Mouse (Mus musculus): ENCODE measurements around the gene Mospd3. TPM values are rescaled to one million over a fixed set of nuclear protein-coding genes. Genes with fewer than 3 reads are reported as not detected.

The Mospd3 gene
- 33.9 and 37.8 TPM in 2 replicates for polyA plus RNA-seq (2014; fragmentation: Nextera tagmentation; extraction: Ambion mirVana)

- Histone ChIP-seq H3K9me3 (ENCODE audit: low read depth, low read length) (no peaks in the 10 kb centered on the region), H3K27ac (ENCODE audit: low read depth) (peak within 1 kb of the TSS; percentile 88), H3K36me3 (ENCODE audit: insufficient read depth) (peaks cover 23% of the 10 kb centered on the region), H3K4me2 (peak within 1 kb of the TSS; percentile 82), H3K4me3 (ENCODE audit: low read depth, low read length) (peak within 1 kb of the TSS; percentile 66), H3K9ac (peak within 1 kb of the TSS; percentile 66), H3K4me1 (ENCODE audit: insufficient read depth) (peaks cover 5% of the 10 kb centered on the region; the same call in 1 of the 2 replicates), H3K27me3 (ENCODE audit: insufficient read depth, low read length) (no peaks in the 10 kb centered on the region)
- ATAC-seq (ENCODE audit: insufficient read depth) = peak; percentile 95
- under 1% methylated on average over 41 of the region's 41 CpGs for WGBS
- peak; percentile 99 for DNase-seq
- no peak for TF ChIP-seq CTCF (IDR thresholded peaks at IDR 0.05; ENCODE audit: low read depth)
These were observed at the start of gene Mospd3 for GRCm38 (mm10) chr5:137600619-137601364. TSS of gene Mospd3 (minus strand) at chr5:137601058.

DNA sequence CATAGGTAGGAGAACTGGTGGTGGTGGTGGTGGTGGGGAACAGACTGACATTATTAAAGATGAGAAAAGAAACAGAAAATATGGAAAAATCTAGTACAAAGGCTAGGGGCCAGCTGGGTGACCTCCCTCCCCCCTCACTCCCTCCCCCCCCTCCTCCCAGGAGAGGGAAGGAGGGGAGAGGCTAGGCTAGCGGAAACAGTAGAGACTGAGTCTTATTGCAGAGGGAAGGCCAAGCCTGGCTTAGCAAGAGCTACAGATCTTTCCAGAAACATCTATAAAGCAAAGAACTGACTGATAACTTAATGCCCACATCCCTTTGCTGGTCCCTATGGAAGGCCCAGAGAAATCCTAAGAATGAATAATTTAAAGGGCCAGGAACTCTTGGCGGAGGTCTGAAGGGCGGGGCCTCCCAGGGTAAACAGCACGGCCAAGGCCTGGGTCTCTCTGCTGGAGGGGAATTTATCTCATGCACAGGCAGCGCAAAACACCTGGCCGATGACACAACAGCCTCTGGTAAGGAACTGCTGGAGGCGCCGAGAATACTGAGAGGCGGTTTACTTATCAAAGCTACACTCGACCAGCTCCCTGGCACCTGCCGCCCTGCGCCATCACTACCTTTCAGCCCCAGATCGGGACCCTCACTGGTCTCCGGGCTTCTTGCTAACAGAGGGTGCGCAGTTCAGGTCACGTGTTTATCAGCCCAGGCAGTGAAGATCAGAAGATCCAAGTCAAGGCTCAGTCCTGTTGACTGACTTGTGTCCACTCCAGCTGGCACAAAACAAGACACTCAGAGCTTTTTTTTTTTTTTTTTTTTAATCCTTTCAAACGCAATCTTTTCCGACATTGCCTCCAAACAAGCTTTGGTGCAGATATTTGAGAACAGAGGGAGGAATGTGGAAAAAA lies 49.1 kb upstream of the Mospd3 start:
- Histone ChIP-seq H3K4me1 (ENCODE audit: insufficient read depth) (peaks cover 5% of the 10 kb centered on the region; the same call in 1 of the 2 replicates), H3K9me3 (ENCODE audit: low read depth, low read length) (no peaks in the 10 kb centered on the region), H3K27me3 (ENCODE audit: insufficient read depth, low read length) (peaks cover 12% of the 10 kb centered on the region), H3K9ac (no peak overlapping the region), H3K4me3 (ENCODE audit: low read depth, low read length) (no peak overlapping the region), H3K27ac (ENCODE audit: low read depth) (no peak overlapping the region), H3K36me3 (ENCODE audit: insufficient read depth) (peaks cover 23% of the 10 kb centered on the region), H3K4me2 (peak overlapping the region; percentile 42)
- DNase-seq (peak; percentile 36), ATAC-seq (ENCODE audit: insufficient read depth) (no peak)
- no peak for TF ChIP-seq CTCF (IDR thresholded peaks at IDR 0.05; ENCODE audit: low read depth)
- 10% methylated on average over 18 of the region's 18 CpGs for WGBS

DNA sequence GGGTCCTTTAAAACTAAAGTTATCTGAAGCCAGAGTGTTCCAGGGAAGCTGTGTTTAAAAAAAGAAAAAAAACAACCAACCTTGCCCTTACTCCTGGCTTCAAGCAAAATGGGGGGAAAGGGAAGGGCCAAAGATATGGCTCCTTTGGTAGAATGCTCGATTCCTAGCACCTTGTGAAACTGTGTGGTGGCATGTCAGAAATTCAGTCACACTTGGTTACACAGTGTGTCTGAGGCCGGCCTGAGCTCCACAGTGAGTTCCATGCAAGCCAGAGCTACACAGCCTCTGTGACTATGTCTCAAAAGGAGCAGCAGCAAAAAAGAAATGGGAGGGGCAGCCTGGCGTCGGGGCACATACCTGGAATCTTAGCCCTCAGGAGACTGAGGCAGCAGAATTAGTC lies 48.4 kb upstream of the Mospd3 start:
- Histone ChIP-seq H3K4me2 (no peak overlapping the region), H3K9me3 (ENCODE audit: low read depth, low read length) (no peaks in the 10 kb centered on the region), H3K27ac (ENCODE audit: low read depth) (no peak overlapping the region), H3K4me3 (ENCODE audit: low read depth, low read length) (no peak overlapping the region), H3K4me1 (ENCODE audit: insufficient read depth) (peaks cover 5% of the 10 kb centered on the region; the same call in 1 of the 2 replicates), H3K9ac (no peak overlapping the region), H3K27me3 (ENCODE audit: insufficient read depth, low read length) (peaks cover 19% of the 10 kb centered on the region), H3K36me3 (ENCODE audit: insufficient read depth) (peaks cover 22% of the 10 kb centered on the region)
- ATAC-seq (ENCODE audit: insufficient read depth) = no peak
- 22% methylated on average over 4 of the region's 4 CpGs for WGBS
- no peak for DNase-seq
- no peak for TF ChIP-seq CTCF (IDR thresholded peaks at IDR 0.05; ENCODE audit: low read depth)

DNA sequence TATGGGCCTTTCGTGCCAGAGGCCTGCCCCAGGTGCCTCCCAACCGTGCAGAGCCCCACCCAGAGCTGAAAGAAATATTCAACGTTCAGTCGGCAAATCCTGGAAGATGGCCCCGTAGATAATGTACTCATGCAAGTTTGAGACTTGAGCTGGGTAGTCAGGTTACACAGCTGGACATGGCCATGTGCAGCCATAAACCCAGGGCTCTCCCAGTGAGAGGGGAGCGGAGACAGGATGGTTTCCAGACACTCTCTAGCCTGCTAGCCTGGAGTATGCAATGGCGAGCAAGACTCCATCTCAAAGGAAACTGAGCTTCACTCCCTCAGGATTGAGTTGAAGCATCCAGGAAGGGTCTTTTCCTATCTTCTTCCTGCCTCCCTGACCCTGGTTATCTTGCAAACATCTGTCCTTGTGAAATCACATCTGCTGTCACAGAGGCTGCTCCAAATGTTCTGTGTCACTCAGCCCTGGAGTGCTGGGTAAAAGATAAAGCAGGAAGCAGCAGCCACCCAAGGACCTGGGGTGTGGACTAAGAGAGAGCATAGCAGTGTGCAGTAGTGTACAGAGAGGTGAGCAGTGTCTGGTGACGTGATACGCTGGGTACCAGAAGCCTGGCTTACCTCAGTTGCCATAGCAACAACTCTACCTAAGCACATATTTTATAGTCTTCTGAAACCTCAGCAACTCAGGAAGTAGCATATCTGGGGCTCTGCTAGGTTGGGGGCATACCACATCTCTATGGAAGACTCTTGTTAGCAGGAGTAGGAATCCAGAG lies 47.2 kb upstream of the Mospd3 start:
- Histone ChIP-seq H3K36me3 (ENCODE audit: insufficient read depth) (peaks cover 15% of the 10 kb centered on the region), H3K9me3 (ENCODE audit: low read depth, low read length) (no peaks in the 10 kb centered on the region), H3K9ac (no peak overlapping the region), H3K4me3 (ENCODE audit: low read depth, low read length) (no peak overlapping the region), H3K4me1 (ENCODE audit: insufficient read depth) (peaks cover 5% of the 10 kb centered on the region; the same call in 1 of the 2 replicates), H3K27me3 (ENCODE audit: insufficient read depth, low read length) (peaks cover 24% of the 10 kb centered on the region), H3K27ac (ENCODE audit: low read depth) (no peak overlapping the region), H3K4me2 (no peak overlapping the region)
- no peak for TF ChIP-seq CTCF (IDR thresholded peaks at IDR 0.05; ENCODE audit: low read depth)
- ATAC-seq (ENCODE audit: insufficient read depth) (no peak), DNase-seq (no peak)
- 50% methylated on average over 9 of the region's 9 CpGs for WGBS

DNA sequence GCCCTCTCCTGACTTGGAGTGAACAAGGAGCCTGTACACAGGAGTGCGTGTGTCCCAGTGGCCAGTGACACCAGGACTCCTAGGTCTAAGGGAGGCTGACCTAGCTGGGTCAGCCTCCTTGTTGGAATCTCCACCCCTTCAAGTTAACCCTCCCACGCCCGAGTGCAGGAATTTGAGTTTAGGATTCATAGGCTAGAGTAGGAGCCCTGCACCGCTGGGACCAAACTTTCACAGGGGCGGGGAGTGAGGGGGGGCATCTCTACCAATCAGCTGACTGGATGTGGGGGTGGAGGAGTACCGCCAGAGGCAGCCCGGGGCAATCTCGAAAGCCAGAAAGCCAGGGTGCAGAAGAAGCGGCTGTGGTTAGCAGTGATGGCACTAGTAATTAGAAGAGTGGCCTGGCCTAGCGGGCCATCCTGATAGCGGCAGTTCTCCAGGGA lies 44.8 kb upstream of the Mospd3 start, which contains the start of gene Irs3:
Gene Irs3, minus strand, starts transcription at position 63 of the 440 bp plus-strand sequence.
- H3K27me3 ChIP-seq (ENCODE audit: insufficient read depth, low read length) = peaks cover 24% of the 10 kb centered on the region
- no peak within 1 kb of the TSS for H3K27ac ChIP-seq (ENCODE audit: low read depth)
- peak within 1 kb of the TSS; percentile 56 for H3K4me2 ChIP-seq
- H3K4me1 ChIP-seq (ENCODE audit: insufficient read depth) = peaks cover 5% of the 10 kb centered on the region; the same call in 1 of the 2 replicates
- DNase-seq (no peak), ATAC-seq (ENCODE audit: insufficient read depth) (no peak)
- WGBS = 22% methylated on average over 11 of the region's 11 CpGs
- peak within 1 kb of the TSS; percentile 26 for H3K4me3 ChIP-seq (ENCODE audit: low read depth, low read length)
- H3K9me3 ChIP-seq (ENCODE audit: low read depth, low read length) = no peaks in the 10 kb centered on the region
- peaks cover 25% of the 10 kb centered on the region for H3K36me3 ChIP-seq (ENCODE audit: insufficient read depth)
- peak within 1 kb of the TSS; percentile 23; the same call in 1 of the 2 replicates for H3K9ac ChIP-seq
- no peak for TF ChIP-seq CTCF (IDR thresholded peaks at IDR 0.05; ENCODE audit: low read depth)

DNA sequence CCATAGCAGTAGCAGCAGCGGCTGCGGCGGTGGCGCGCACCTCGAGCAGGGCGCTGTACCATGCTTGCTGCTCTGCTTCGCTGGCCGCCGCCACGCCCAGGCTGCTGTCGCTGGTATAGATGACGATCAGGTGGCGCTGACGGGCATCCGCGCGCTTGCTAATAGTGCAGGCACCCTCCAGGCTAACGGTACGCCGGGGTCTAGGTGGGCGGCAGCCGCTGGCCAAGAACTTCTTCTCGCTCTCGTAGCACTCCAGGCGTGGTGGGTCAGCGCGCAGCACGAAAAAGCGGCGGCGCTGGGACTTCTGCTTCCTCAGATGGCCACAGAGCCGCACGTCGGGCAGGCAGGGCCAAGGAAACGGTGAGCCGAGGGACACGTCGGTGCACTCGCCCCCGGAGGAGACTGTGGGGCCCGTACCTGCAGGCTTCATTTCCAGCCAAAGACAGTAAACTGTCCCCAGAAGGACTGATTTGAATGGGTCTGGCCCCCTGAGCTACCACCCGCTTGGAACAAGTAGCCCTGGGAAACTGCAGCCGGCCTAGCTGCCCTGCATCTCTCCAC lies 44.3 kb upstream of the Mospd3 start:
- peak overlapping the region; percentile 26 for H3K4me3 ChIP-seq (ENCODE audit: low read depth, low read length)
- H3K4me1 ChIP-seq (ENCODE audit: insufficient read depth) = peaks cover 5% of the 10 kb centered on the region; the same call in 1 of the 2 replicates
- 4% methylated on average over 44 of the region's 44 CpGs for whole genome bisulfite sequencing
- H3K9me3 ChIP-seq (ENCODE audit: low read depth, low read length) = no peaks in the 10 kb centered on the region
- H3K4me2 ChIP-seq = peak overlapping the region; percentile 56
- peaks cover 28% of the 10 kb centered on the region for H3K36me3 ChIP-seq (ENCODE audit: insufficient read depth)
- H3K27ac ChIP-seq (ENCODE audit: low read depth) = no peak overlapping the region
- no peak for TF ChIP-seq CTCF (IDR thresholded peaks at IDR 0.05; ENCODE audit: low read depth)
- ATAC-seq (ENCODE audit: insufficient read depth) (no peak), DNase-seq (peak; percentile 52)
- peaks cover 24% of the 10 kb centered on the region for H3K27me3 ChIP-seq (ENCODE audit: insufficient read depth, low read length)
- peak overlapping the region; percentile 23; the same call in 1 of the 2 replicates for H3K9ac ChIP-seq
